Mouse (Mus musculus) cerebellum, adult 8-10 months (tissue): Measurements from ENCODE around the gene Traf6.
"Not testable (repeated sequence)": the region's sequence is repeated elsewhere in the genome, so short reads cannot be mapped to it uniquely, and the experiment has no call there.

Source experiments
- DNase-seq: peaks from one replicate; pipeline ENCODE4 v3.0.0; 2022

The Traf6 gene

GRCm38 (mm10) chr2:101695584-101695983 lies 17.4 kb downstream of the Traf6 start:
- no peak for DNase-seq

GRCm38 (mm10) chr2:101699284-101699683 lies 21.1 kb downstream of the Traf6 start:
- no peak for DNase-seq

- DNase-seq = no peak
Measured at GRCm38 (mm10) chr2:101705941-101706485, 27.8 kb downstream of the Traf6 start.

- DNase-seq = no peak
Measured at GRCm38 (mm10) chr2:101711608-101712007, 33.4 kb downstream of the Traf6 start.

- no peak for DNase-seq
Measured at GRCm38 (mm10) chr2:101715650-101716323, 37.6 kb downstream of the Traf6 start.

- DNase-seq = no peak
Measured at GRCm38 (mm10) chr2:101717162-101717561, 38.9 kb downstream of the Traf6 start.

GRCm38 (mm10) chr2:101721835-101722234 lies 43.6 kb downstream of the Traf6 start:
- DNase-seq = no peak

GRCm38 (mm10) chr2:101722370-101723332 lies 44.4 kb downstream of the Traf6 start:
- no peak for DNase-seq

GRCm38 (mm10) chr2:101723333-101723881 lies 45.2 kb downstream of the Traf6 start:
- DNase-seq = no peak

GRCm38 (mm10) chr2:101727787-101728186 lies 49.6 kb downstream of the Traf6 start:
- no peak for DNase-seq

GRCm38 (mm10) chr2:101729472-101729871 lies 51.2 kb downstream of the Traf6 start:
- no peak for DNase-seq

- DNase-seq = no peak
Measured at GRCm38 (mm10) chr2:101730972-101731371, 52.7 kb downstream of the Traf6 start.

GRCm38 (mm10) chr2:101732777-101733210 lies 54.6 kb downstream of the Traf6 start:
- DNase-seq = no peak

GRCm38 (mm10) chr2:101733564-101733963 lies 55.3 kb downstream of the Traf6 start:
- no peak for DNase-seq

- no peak for DNase-seq
Measured at GRCm38 (mm10) chr2:101739914-101740313, 61.7 kb downstream of the Traf6 start.

- DNase-seq = no peak
Measured at GRCm38 (mm10) chr2:101741653-101742052, 63.4 kb downstream of the Traf6 start.

- DNase-seq = peak; percentile 8
Measured at GRCm38 (mm10) chr2:101742072-101742860, 64.0 kb downstream of the Traf6 start.

GRCm38 (mm10) chr2:101745656-101746055 lies 67.4 kb downstream of the Traf6 start:
- DNase-seq = not testable (repeated sequence)

GRCm38 (mm10) chr2:101746537-101746936 lies 68.3 kb downstream of the Traf6 start:
- no peak for DNase-seq
